Mouse (Mus musculus): ENCODE data around the gene Lhfpl4. TPM values are rescaled to one million over a fixed set of nuclear protein-coding genes. Genes with fewer than 3 reads are reported as not detected.
A peak's percentile ranks its signal among the peaks of the same experiment; 100 is the strongest.

Gene Lhfpl4
- total RNA-seq (2021) = under 1 TPM; 0.31 to 0.32 TPM
- long read RNA-seq, experiment 1 = 0 reads
- long read RNA-seq, experiment 2 = 0 reads

GRCm38 (mm10) chr6:113194841-113195595 lies at the start of gene Lhfpl4:
TSS of gene Lhfpl4 (minus strand) at chr6:113195384.
- intact Hi-C loops (cut with DNase I) = no loop called here
- no peak for DNase-seq

- DNase-seq = no peak
- intact Hi-C loops (cut with DNase I) = no loop called here
Observed at GRCm38 (mm10) chr6:113242753-113243152, 47.6 kb upstream of the Lhfpl4 start.

GRCm38 (mm10) chr6:113238442-113238841 lies 43.3 kb upstream of the Lhfpl4 start:
- DNase-seq = no peak
- intact Hi-C loops (cut with DNase I) = loop anchor here (5.0 kb wide), 2 partner anchors 64 to 191 kb away; partner anchors contain the start of gene Thumpd3

- intact Hi-C loops (cut with DNase I) = loop anchor here (5.0 kb wide), 2 partner anchors 65 to 190 kb away; partner anchors contain the start of gene Thumpd3
- peak; percentile 99 to 100 for DNase-seq
Observed at GRCm38 (mm10) chr6:113237542-113238270, 42.5 kb upstream of the Lhfpl4 start, which contains the start of gene Mtmr14. TSS of gene Mtmr14 (plus strand) at chr6:113237843.

- no peak for DNase-seq
- intact Hi-C loops (cut with DNase I) = loop anchor here (5.0 kb wide), 2 partner anchors 67 to 188 kb away; partner anchors contain the start of gene Thumpd3
Observed at GRCm38 (mm10) chr6:113235141-113235540, 40.0 kb upstream of the Lhfpl4 start.

- intact Hi-C loops (cut with DNase I) = no loop called here
- DNase-seq = no peak
Observed at GRCm38 (mm10) chr6:113226705-113227104, 31.5 kb upstream of the Lhfpl4 start.

- intact Hi-C loops (cut with DNase I) = no loop called here
- DNase-seq = no peak
Observed at GRCm38 (mm10) chr6:113225798-113226197, 30.6 kb upstream of the Lhfpl4 start.

- DNase-seq = no peak
- intact Hi-C loops (cut with DNase I) = no loop called here
Observed at GRCm38 (mm10) chr6:113216280-113216679, 21.1 kb upstream of the Lhfpl4 start.

GRCm38 (mm10) chr6:113195596-113195992 lies 410 bp upstream of the Lhfpl4 start:
- no peak for DNase-seq
- intact Hi-C loops (cut with DNase I) = no loop called here

GRCm38 (mm10) chr6:113194517-113194840 lies 705 bp downstream of the Lhfpl4 start:
- DNase-seq = no peak
- intact Hi-C loops (cut with DNase I) = no loop called here

- intact Hi-C loops (cut with DNase I) = no loop called here
- DNase-seq = peak; percentile 19 to 43
Observed at GRCm38 (mm10) chr6:113193765-113194460, 1.3 kb downstream of the Lhfpl4 start.

GRCm38 (mm10) chr6:113184866-113185525 lies 10.2 kb downstream of the Lhfpl4 start:
- intact Hi-C loops (cut with DNase I) = no loop called here
- no peak for DNase-seq

GRCm38 (mm10) chr6:113184163-113184562 lies 11.0 kb downstream of the Lhfpl4 start:
- DNase-seq = peak; percentile 29 to 59
- intact Hi-C loops (cut with DNase I) = no loop called here

GRCm38 (mm10) chr6:113179195-113179733 lies 15.9 kb downstream of the Lhfpl4 start:
- no peak for DNase-seq
- intact Hi-C loops (cut with DNase I) = no loop called here

GRCm38 (mm10) chr6:113178286-113179194 lies 16.6 kb downstream of the Lhfpl4 start:
- DNase-seq = no peak
- intact Hi-C loops (cut with DNase I) = no loop called here

- intact Hi-C loops (cut with DNase I) = no loop called here
- DNase-seq = no peak
Observed at GRCm38 (mm10) chr6:113176613-113177012, 18.6 kb downstream of the Lhfpl4 start.

- intact Hi-C loops (cut with DNase I) = no loop called here
- no peak for DNase-seq
Observed at GRCm38 (mm10) chr6:113175469-113175868, 19.7 kb downstream of the Lhfpl4 start.

- intact Hi-C loops (cut with DNase I) = loop anchor here (2.0 kb wide), 1 partner anchor 130 kb away; no protein-coding TSS in a partner anchor
- peak; percentile 65 to 74 for DNase-seq
Observed at GRCm38 (mm10) chr6:113172568-113172967, 22.6 kb downstream of the Lhfpl4 start.

GRCm38 (mm10) chr6:113172011-113172410 lies 23.2 kb downstream of the Lhfpl4 start:
- DNase-seq = no peak
- intact Hi-C loops (cut with DNase I) = loop anchor here (2.0 kb wide), 1 partner anchor 131 kb away; no protein-coding TSS in a partner anchor

All from heart, postnatal 14 days (tissue).